Mouse (Mus musculus) left cerebral cortex, adult 18-20 months (tissue): ENCODE measurements around the gene Grik5. TPM values are rescaled to one million over a fixed set of nuclear protein-coding genes. Genes with fewer than 3 reads are reported as not detected.

ENCODE experiments used
- DNase-seq, 2 experiments: peaks; one replicate each; pipeline ENCODE4 v3.0.0; 2021 to 2022; ENCODE audit warnings: low spot score in 2 of 2, mixed read lengths in 1 of 2
- long read RNA-seq, 2 experiments: library from polyadenylated mRNA; stranded (forward); transcript quantifications; one replicate each; pipeline ENCODE4 v2.0.0; 2021
- total RNA-seq, 2 experiments: library from RNA; stranded (reverse); gene quantifications; 2 replicates each; pipeline ENCODE4 v1.2.3; 2021

Grik5 gene
- total RNA-seq = 100 to 1,000 TPM; 176 TPM
- long read RNA-seq, experiment 1, transcript Grik5-201 (20 exons, 3,763 nt) = major isoform, 35 of 123 reads
- long read RNA-seq, experiment 1, partial matches to known transcripts = 58 of 123 reads
- long read RNA-seq, experiment 1, other reads (novel, unspliced or antisense) = 30 of 123 reads
- long read RNA-seq, experiment 2, transcript Grik5-201 (20 exons, 3,763 nt) = major isoform, 26 of 94 reads
- long read RNA-seq, experiment 2, partial matches to known transcripts = 53 of 94 reads
- long read RNA-seq, experiment 2, other reads (novel, unspliced or antisense) = 15 of 94 reads

DNA sequence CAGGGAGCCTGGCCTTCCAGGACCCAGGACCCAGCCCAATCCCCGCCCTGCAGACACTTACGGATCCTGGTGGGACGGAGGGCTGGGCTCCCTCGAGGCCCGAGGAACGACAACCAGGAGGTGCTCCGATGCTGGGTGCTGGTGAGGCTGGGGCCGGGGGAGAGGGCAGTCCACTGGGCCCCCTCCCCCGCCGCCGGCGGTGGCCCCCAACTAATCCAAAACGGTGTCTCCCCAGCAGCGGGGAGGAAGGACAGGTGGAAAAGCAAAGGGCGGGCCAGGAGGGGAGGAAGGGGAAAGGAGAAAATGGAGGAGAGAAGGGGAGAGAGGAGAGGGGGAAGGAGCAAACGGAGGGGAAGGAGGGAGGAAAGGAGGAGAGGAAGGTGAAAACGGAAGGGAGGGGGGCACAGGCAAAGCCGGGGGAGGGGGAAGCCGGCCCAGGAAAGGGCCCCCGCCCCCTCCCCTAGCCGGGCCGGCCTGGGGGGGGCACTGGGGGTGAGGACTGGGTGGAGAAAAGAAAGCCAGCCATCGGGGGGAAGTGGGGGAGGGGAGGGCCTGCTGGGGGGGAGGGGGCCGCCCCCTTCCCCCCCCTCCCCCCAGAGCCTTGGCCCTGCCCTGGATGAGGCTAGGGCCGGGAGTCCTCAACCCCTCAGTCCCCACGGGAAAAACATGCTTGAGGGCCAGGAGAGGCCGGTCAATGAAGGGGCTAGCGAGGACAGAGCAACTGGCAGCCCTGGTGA is at the start of gene Grik5, which contains the start of gene Zfp574:
Gene Grik5, minus strand, starts transcription at position 368 of the 737 bp plus-strand sequence.
Gene Zfp574, plus strand, starts transcription at position 589 of the 737 bp plus-strand sequence.
- no peak for DNase-seq

DNA sequence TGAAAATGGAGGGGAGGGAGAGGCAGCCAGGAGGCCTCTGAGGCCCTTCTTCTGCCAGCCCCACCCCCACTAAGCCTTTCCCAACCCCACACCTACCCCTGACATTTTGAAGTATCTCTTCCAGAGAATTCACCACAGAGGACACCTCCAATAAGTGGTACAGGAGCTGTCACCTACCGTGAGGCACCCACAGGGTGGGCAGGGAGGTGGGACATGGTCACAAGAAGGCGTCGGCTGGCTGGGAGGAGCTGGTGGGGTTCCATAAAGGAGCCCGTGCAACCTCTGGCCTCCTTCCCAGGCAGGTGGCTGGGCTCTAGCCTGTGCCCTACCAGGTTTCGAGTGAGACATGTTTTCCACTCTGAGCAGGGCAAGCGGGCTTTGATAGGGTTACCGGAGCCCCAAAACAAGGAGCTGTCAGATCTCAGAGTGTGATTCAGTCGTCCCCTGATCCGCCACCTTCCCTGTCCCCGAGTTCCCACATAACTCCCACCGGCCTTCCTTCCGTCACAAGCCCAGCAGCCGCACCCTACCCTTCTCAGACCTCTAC is 49.2 kb upstream of the Grik5 start:
- no peak for DNase-seq

DNA sequence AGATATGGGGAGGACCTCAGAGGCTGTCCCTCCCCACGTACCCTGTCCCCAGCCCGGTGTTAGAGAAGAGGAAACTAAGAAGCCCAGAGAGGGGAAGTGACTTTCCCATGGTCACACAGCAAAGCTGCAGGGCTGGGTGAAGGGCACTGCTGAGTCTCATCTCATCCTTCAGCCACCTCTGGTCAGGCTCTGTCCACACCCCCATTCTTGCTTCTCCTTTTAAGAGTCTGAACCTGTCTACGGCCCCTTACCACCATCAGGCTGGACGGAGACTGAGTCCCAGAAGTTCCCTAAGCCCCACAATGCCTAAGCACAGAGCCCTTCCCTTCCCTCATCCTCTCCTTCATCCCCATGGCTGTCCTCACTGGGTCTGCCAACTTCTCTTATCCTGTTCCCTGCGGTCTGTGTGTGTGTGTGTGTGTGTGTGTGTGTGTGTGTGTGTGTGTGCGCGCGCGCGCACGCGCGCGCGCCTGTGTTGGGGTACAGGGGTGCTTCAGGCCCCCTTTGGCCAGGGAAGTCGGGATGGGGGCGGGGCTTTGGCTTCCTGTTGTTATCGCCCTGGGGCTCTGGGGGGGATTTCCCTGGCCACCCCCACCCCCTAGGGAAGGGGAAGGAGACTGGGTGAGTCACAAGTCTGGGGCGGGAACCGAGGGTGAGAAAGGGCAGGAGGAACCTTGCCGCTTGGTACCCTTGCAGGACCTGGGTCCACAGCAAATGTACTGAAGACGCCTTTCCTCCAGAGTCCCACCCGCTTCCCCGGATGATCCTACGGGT is 48.1 kb upstream of the Grik5 start:
- no peak for DNase-seq

DNA sequence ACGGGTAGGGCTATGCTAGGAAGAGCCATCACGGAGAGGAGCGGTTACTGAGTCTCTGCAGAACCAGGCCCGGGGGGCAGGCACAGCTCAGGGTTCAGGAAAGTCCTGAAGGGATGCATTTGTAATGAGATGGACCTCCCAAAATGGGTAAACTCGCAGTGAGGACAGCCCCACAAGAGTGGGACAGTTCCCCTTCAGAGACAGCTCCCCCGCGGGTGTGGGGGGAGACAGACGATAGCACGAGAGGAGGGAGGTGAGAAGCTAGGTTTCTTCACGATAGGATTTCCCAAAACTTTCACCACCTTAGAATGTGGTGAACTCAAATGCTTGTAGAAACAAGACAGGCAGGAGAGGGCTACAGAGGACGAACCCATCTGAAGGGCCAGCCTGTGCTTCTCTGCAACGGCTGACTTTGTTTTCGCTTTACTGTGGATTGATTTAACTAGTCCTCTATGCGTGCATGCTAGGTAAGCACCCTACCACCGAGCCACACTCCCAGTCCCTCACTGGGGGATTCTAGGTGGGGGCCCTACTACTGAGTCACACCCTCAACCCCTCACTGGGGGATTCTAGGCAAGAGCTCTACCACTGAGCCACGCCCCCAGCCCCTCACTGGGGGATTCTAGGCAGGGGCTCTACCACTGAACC is 40.9 kb upstream of the Grik5 start:
- no peak for DNase-seq

DNA sequence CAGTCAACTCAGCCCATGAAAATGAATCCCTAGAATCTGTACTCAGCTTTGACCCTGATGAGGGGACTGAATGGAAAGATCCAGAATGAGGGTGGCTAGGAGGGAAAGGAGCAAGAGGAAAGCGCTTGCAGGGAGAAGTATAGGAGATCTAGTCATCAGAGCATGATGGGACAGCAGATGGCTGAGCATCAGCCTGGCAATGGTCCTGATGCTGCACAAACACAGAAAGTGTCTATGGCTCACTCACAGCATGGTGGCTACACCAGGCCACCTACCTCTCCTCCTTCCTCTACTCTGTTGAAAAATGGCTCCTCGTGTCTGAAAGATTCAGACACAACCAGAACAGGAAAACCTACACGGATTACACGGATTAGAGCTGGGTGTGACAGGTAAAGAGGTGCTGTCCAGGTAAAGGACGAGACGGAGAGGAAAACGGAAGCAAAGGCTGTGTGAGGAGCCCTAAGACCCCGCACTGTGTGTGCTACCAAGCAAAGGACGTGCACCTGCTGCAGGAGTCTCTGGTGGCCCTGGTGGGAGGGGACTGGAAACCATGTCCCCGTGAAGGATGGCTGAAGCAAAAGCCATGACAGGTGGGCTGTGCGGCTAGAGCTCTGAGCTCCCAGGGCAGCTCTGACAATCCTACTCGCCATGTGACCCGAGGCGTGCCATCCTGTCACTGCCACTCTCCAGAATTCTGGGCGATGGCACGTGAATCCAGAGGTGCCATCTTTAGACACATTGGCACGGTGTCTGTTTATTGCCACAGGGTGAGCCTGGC is 40.2 kb upstream of the Grik5 start:
- DNase-seq = peak; percentile 47

DNA sequence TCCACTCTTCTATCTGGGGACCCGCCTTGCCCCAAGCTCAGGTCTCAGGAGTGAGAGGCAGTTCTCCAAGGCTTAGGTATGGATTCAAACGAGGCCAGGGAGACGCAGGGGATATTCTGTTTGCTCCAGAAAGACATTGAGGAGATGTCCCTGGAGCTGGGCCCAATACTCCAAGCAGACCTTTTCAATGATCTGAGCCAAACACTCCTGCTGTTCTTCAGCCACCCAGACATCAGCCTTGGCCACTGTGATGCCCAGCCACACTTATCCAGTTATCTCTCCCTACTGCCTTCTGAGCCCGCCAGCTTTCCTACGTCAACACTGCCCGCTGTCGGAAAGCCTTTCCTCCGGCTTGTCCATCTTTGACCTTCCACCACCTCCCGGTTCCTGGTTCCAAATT is 38.2 kb upstream of the Grik5 start:
- DNase-seq = no peak

DNA sequence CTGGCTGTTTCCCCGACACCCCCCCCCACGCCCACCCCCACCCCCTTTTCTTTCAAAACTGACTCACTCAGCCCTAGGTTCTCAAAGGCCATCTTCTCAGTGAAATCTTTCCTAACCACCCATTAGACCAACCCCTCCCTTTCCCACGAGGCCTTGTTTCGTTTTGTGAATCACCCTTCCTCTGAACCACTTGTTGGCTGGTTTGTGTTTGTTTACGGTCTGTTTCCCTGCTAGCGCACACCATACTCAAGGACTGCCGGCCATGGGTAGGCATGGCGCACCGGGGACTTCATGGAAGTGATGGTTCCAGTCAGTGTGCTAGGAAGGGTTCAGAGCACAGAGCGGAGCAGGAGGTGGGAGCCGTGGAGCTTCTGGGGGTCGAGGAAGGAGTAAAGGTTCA is 37.2 kb upstream of the Grik5 start:
- DNase-seq = no peak

DNA sequence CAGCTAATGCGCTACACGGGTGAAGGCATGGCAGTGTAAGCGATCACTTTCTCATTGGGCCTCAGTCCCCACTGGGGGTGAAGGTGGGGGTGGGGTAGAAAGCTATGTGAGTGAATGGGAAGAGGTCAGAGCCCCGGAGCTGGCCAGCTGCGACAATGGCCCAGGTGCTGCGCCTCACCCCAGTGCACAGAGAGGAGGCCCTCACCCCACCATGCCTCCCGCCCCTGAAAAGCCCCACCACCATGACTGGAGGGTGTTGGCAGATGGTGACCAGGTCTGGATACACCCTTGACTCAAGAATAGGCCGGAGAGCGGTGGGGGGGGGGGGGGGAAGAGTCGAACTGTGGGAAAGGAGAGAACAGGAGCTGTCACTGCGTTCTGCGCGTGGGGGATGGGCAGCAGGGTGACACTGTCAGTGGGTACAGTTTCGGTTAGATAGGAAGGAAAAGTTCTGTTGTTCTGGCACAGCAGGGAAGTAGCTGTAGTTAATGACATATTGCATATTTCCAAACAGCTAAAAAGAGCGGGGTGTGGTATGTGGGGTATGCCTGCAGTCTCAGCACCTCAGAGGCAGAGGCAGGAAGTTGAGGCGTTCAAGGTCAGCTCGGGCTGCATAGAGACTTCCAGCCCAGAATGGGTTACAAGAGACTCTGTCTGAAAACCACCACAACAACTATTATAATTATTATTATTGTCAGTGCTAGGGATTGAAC is 34.8 kb upstream of the Grik5 start:
- DNase-seq = no peak

DNA sequence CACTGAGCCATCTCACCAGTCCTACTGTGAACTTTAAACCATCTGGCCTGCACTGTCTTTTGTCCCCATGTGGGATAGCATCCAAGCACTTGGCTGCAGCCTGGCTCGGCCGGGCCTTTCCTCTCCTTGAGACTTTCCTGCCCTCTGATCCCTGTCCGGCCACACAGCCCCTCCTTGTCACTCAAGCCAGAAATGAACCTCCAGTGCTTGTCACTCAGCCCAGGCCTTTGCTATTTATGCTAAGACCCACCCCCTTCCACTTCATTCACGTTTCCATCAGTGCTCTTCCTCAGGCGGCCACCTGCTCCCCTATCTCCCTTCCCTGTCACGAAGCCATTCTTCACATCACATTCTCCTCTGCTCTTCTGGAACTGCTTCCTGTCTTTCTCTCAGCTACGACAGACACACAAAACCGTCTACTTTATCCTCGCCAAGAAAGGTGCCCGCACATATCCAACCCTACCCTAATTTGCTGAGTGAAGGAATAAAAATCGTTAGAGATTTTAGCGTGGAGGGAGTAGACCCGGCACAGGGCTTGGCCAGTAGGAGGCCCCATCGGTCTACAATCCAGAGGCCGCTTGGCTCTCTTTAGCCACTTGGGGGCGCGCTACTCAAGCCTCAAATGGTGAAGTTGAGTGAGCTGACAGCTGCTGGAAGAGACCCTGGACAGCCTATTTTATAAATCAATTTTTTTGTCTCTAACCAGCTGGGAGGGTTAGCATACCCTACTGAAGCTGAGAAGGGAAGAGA is 33.4 kb upstream of the Grik5 start:
- peak; percentile 81 to 86 for DNase-seq

DNA sequence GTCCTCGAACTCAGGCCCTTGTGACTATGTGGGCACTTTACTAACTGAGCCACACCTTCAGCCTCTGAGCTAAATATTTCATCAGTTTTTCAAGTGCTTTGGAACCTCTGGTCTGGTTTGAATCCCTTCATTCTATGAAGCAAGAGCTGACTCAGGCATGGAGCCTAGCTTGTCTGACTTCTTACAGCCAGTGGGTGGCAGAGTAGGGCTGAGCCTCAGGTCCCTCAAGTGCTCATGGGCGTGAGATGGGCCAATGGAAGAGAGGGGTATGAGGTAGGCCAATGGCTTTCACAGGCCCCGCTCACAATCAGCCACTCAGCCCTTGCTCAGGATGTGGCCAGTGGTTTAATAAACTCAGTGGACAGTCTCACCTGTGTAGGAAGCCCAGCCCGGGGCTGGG is 27.4 kb upstream of the Grik5 start:
- DNase-seq = no peak

DNA sequence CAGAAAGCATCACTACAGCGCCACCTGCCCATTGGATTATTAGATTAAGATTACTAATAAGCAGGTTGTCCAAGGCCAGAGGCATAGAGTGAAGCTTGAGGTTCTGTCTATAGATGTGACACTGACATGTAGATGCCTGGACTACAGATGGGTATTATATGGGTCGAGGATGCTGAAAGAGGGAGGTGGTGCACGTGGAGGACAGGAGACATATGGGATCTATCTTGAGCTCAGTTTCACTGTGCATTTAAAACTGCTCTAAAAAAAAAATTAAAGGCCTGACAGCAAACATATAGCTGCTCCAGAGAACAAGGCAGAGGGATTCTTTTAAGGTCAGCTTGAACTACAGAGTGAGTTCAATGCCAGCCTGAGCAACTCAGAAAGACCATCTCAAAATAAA is 26.0 kb upstream of the Grik5 start:
- DNase-seq = peak in 1 of 2 experiments; percentile 52

DNA sequence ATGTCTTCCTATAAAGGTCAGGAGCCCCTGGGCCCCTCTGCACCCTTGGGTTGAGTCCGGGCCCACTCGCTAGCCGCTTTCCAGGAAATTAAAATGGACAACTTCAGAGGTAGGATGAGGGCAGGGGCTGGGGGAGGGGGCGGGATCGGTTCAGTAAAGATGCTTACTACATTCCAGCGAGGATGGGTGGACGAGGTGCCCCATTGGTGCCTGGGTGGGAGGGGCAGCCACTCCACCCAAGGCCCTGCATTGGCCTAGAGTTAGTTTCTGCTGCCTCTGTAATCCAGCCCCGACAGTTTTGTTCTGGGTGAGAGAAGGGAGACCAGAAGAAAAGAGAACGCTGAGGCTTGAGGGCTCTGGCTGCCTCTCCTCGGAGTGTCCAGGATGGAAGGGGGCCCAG is 17.7 kb upstream of the Grik5 start:
- no peak for DNase-seq

DNA sequence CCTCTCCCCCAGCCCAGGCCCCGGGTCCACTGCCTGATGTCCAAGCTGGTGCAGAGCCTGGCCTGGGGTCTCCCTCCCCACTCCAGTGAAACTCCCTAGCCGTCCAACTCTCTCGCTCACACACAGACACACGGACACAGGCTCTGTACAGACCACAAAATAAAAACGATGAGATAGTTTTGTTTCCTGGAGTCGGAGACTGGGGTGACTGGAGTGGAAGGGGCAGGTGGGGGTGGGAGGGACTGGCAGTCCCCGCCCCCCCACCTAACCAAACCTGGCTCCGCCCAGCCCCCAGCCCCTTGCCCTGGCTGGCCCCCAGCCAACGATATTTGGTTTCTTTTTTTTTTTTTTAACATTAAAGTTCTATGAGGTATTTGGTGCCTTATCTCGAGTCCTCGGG is 16.8 kb upstream of the Grik5 start:
- DNase-seq = no peak

DNA sequence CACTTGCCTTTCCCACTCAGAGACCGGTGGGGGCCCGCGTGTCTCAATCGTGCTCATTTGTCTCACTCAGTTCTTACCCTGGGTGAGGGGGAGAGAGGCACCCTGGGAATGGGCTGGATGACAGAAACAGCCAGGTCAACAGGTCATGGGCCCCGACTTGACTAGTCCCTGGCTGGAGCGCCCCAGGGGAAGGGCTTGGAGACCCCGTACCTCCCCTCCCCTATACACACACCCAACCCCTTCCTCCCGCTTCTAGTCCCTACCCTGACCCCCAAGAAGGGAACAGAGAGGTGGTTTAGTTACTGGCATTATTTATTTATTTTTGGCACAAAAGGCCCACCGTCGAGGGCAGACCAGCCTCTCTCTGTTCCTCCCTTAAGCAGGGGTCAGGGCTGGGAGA is 16.4 kb upstream of the Grik5 start:
- DNase-seq = no peak

DNA sequence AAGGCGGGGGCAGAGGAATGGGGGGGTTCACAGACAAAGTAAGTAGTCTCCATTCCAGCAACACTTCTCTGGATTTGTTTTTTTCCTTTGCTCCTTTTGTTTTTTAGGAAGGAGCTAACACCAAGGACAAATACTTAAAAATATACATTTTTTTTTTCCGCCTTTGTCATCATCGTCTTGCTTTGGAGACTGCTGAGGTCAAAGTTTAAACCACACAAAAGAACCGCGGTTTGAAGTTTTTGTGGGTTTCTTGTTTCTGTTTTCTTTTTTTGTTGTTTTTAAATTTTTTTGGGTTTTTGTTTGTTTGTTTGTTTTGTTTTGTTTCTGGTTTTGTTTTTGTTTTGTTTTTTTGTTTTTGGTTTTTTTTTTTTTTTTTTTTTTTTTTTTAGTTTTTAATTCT is 15.8 kb upstream of the Grik5 start:
- DNase-seq = no peak

DNA sequence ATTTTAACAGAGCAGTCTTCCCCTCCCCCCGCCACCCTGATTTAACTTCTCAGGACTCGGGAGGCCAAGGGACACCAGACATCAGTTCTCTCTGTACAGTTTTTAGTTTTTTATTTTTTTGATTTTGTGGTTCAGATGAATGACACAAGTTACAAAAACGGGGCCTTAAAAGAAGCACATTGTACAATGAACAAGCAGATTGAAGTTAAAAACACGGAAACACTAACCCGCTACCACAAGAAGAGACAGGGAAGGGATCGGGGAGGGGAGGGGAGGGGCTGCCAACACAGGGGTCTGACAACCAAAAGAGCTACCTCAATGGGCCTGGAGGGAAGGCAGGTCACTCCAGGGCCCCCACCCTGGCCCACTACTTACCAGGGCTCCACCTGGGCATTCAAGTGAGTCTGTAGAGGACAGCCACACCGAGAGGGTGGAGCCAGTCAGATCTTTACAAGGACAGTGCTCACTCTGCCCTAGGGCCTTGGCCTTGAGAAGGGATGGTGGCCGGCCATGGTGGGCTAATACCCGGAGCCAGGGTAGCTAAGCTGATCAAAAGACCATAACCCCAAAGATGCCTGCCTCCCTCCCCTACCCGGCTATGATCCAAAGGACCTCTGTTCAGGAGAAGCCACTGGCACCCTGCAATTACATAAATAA is 15.2 kb upstream of the Grik5 start:
- DNase-seq = no peak

DNA sequence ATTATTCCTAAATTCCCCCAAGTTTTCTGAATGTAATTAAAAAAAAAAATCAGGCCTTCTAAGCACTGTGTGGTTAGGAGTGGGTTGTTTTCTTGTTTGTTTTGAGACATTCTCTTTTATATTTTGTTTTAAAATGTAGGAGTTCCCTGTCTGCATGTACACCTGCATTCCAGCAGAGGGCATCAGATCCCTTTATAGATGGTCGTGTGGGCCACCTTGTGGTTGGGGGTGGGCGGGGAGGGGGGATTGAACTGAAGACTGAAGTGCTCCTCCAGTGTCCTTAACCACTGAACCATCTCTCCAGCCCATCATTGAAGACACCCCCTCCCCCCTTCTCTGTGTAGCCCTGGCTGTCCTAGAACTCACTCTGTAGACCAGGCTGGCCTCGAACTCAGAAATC is 14.5 kb upstream of the Grik5 start:
- DNase-seq = no peak

DNA sequence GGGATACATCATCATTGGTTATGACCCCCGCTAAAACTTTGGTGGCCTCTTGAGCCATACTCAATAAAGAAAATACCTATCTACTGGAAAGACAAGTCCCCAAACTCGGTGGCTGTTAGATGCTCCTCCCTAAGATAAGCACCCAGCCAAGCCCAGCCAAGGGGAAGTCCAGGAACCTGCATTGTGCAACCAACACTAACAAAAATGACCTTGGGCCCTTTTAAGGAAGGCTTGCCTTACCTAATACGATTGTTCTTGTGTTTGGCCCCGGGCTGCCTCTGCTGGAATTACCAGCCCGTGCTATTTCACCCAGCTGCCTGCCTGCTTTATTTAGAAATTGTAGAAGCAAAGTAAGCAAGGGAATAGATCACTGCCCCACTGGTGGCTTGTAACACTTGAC is 12.5 kb upstream of the Grik5 start:
- no peak for DNase-seq
